Mouse (Mus musculus): Measurements from ENCODE around the gene Cytip.

The Cytip gene

GRCm38 (mm10) chr2:58167654-58168053 lies 27.7 kb downstream of the Cytip start:
- in situ Hi-C loops (cut with MboI; ENCODE audit: low pct_unique_long_range_greater_than_20kb in 1 of 2, low sequenced_read_pairs in 2 of 2, unreplicated experiment in 1 of 2), result no loop called here

- in situ Hi-C loops (cut with MboI; ENCODE audit: low pct_unique_long_range_greater_than_20kb in 1 of 2, low sequenced_read_pairs in 2 of 2, unreplicated experiment in 1 of 2), result no loop called here
These were observed 28.6 kb downstream of the Cytip start for GRCm38 (mm10) chr2:58166764-58167163.

GRCm38 (mm10) chr2:58163457-58164181 lies 31.7 kb downstream of the Cytip start:
- in situ Hi-C loops (cut with MboI; ENCODE audit: low pct_unique_long_range_greater_than_20kb in 1 of 2, low sequenced_read_pairs in 2 of 2, unreplicated experiment in 1 of 2), result no loop called here

GRCm38 (mm10) chr2:58161813-58162212 lies 33.5 kb downstream of the Cytip start:
- in situ Hi-C loops (cut with MboI; ENCODE audit: low pct_unique_long_range_greater_than_20kb in 1 of 2, low sequenced_read_pairs in 2 of 2, unreplicated experiment in 1 of 2), result no loop called here

GRCm38 (mm10) chr2:58160541-58161307 lies 34.6 kb downstream of the Cytip start:
- in situ Hi-C loops (cut with MboI; ENCODE audit: low pct_unique_long_range_greater_than_20kb in 1 of 2, low sequenced_read_pairs in 2 of 2, unreplicated experiment in 1 of 2), result no loop called here

GRCm38 (mm10) chr2:58159880-58160279 lies 35.5 kb downstream of the Cytip start:
- in situ Hi-C loops (cut with MboI; ENCODE audit: low pct_unique_long_range_greater_than_20kb in 1 of 2, low sequenced_read_pairs in 2 of 2, unreplicated experiment in 1 of 2), result no loop called here

GRCm38 (mm10) chr2:58159121-58159520 lies 36.2 kb downstream of the Cytip start:
- in situ Hi-C loops (cut with MboI; ENCODE audit: low pct_unique_long_range_greater_than_20kb in 1 of 2, low sequenced_read_pairs in 2 of 2, unreplicated experiment in 1 of 2), result no loop called here

GRCm38 (mm10) chr2:58158539-58158938 lies 36.8 kb downstream of the Cytip start:
- in situ Hi-C loops (cut with MboI; ENCODE audit: low pct_unique_long_range_greater_than_20kb in 1 of 2, low sequenced_read_pairs in 2 of 2, unreplicated experiment in 1 of 2), result no loop called here

- in situ Hi-C loops (cut with MboI; ENCODE audit: low pct_unique_long_range_greater_than_20kb in 1 of 2, low sequenced_read_pairs in 2 of 2, unreplicated experiment in 1 of 2), result no loop called here
These were observed 37.2 kb downstream of the Cytip start for GRCm38 (mm10) chr2:58158107-58158506.

- in situ Hi-C loops (cut with MboI; ENCODE audit: low pct_unique_long_range_greater_than_20kb in 1 of 2, low sequenced_read_pairs in 2 of 2, unreplicated experiment in 1 of 2), result no loop called here
These were observed 37.9 kb downstream of the Cytip start for GRCm38 (mm10) chr2:58157466-58157865.

- in situ Hi-C loops (cut with MboI; ENCODE audit: low pct_unique_long_range_greater_than_20kb in 1 of 2, low sequenced_read_pairs in 2 of 2, unreplicated experiment in 1 of 2), result no loop called here
These were observed 38.6 kb downstream of the Cytip start for GRCm38 (mm10) chr2:58156495-58157392.

- in situ Hi-C loops (cut with MboI; ENCODE audit: low pct_unique_long_range_greater_than_20kb in 1 of 2, low sequenced_read_pairs in 2 of 2, unreplicated experiment in 1 of 2), result no loop called here
These were observed 39.3 kb downstream of the Cytip start for GRCm38 (mm10) chr2:58156108-58156415.

- in situ Hi-C loops (cut with MboI; ENCODE audit: low pct_unique_long_range_greater_than_20kb in 1 of 2, low sequenced_read_pairs in 2 of 2, unreplicated experiment in 1 of 2), result no loop called here
These were observed 39.8 kb downstream of the Cytip start for GRCm38 (mm10) chr2:58155271-58156107.

- in situ Hi-C loops (cut with MboI; ENCODE audit: low pct_unique_long_range_greater_than_20kb in 1 of 2, low sequenced_read_pairs in 2 of 2, unreplicated experiment in 1 of 2), result no loop called here
These were observed 40.8 kb downstream of the Cytip start for GRCm38 (mm10) chr2:58154555-58154954.

GRCm38 (mm10) chr2:58153742-58154141 lies 41.6 kb downstream of the Cytip start:
- in situ Hi-C loops (cut with MboI; ENCODE audit: low pct_unique_long_range_greater_than_20kb in 1 of 2, low sequenced_read_pairs in 2 of 2, unreplicated experiment in 1 of 2), result no loop called here

GRCm38 (mm10) chr2:58149983-58150405 lies 45.3 kb downstream of the Cytip start:
- in situ Hi-C loops (cut with MboI; ENCODE audit: low pct_unique_long_range_greater_than_20kb in 1 of 2, low sequenced_read_pairs in 2 of 2, unreplicated experiment in 1 of 2), result no loop called here

- in situ Hi-C loops (cut with MboI; ENCODE audit: low pct_unique_long_range_greater_than_20kb in 1 of 2, low sequenced_read_pairs in 2 of 2, unreplicated experiment in 1 of 2), result no loop called here
These were observed 48.8 kb downstream of the Cytip start for GRCm38 (mm10) chr2:58146572-58146971.

- in situ Hi-C loops (cut with MboI; ENCODE audit: low pct_unique_long_range_greater_than_20kb in 1 of 2, low sequenced_read_pairs in 2 of 2, unreplicated experiment in 1 of 2), result no loop called here
These were observed 54.8 kb downstream of the Cytip start for GRCm38 (mm10) chr2:58140531-58140930.
